In genomic region chr7:79742659-79743536, GRCm38 (mm10) we compare ENCODE assay signal across 8 mouse cellular contexts. TPM values are rescaled to one million over a fixed set of nuclear protein-coding genes. Genes with fewer than 3 reads are reported as not detected.
DNase-seq lines count a peak whose midpoint lies in the region; ATAC-seq lines count a peak whose summit lies in the region.

Gene Pex11a (minus strand): TSS chr7:79743131.
Gene Wdr93 (plus strand): TSS chr7:79743163.

- H3K9me3 ChIP-seq in hindbrain, embryonic 13.5 days = no peaks in the 10 kb centered on the region

- H3K4me2 ChIP-seq in hindbrain, embryonic 13.5 days = peak within 1 kb of the TSS; percentile 95

- DNase-seq in R1 (ENCODE audit: low read depth, low spot score) = peak; percentile 91
- peak; percentile 72 to 82 for DNase-seq in cerebellum, postnatal 25 days
- DNase-seq in frontal cortex, postnatal 14 days (ENCODE audit: low spot score in 2 of 2) = peak; percentile 56 to 60
- DNase-seq in layer of hippocampus, postnatal 14 days (ENCODE audit: low spot score in 2 of 2) = peak; percentile 69 to 82
- DNase-seq in lung, postnatal 10 days = peak; percentile 91
- DNase-seq in ovary, postnatal 14 days (ENCODE audit: low spot score) = peak; percentile 70
- peak; percentile 70 to 75 for DNase-seq in thymus, postnatal 10 days (ENCODE audit: low spot score in 2 of 2)

- H3K27ac ChIP-seq in hindbrain, embryonic 13.5 days = no peak within 1 kb of the TSS

- H3K27me3 ChIP-seq in hindbrain, embryonic 13.5 days = 0 out of 2 replicates have a peak, but pooled peaks cover 6% of the 10 kb centered on the region

- peak within 1 kb of the TSS; percentile 76 for H3K4me3 ChIP-seq in hindbrain, embryonic 13.5 days

- H3K4me1 ChIP-seq in hindbrain, embryonic 13.5 days (replicated peaks) = peaks cover 14% of the 10 kb centered on the region

- 3% methylated on average over 44 of the region's 46 CpGs for WGBS in hindbrain, embryonic 13.5 days

- peak; percentile 86 for ATAC-seq in hindbrain, embryonic 13.5 days (ENCODE audit: low FRiP score)

- H3K9ac ChIP-seq in hindbrain, embryonic 13.5 days = peak within 1 kb of the TSS; percentile 77

- peaks cover 10% of the 10 kb centered on the region for H3K36me3 ChIP-seq in hindbrain, embryonic 13.5 days

RNA-seq across cellular contexts. Expression of gene Pex11a, which starts in this region (rescaled TPM):
- 10.9 and 14.6 TPM in 2 replicates for polyA plus RNA-seq in hindbrain, embryonic 13.5 days (2015; fragmentation: Nextera tagmentation; extraction: Ambion mirVana)
- 10 to 100 TPM; 11.0 to 14.3 TPM for total RNA-seq in layer of hippocampus, postnatal 14 days (2021)

RNA-seq across cellular contexts. Expression of gene Wdr93, which starts in this region (rescaled TPM):
- polyA plus RNA-seq in hindbrain, embryonic 13.5 days (2015; fragmentation: Nextera tagmentation; extraction: Ambion mirVana) = 0.47 and 0.65 TPM in 2 replicates
- total RNA-seq in layer of hippocampus, postnatal 14 days (2021) = under 1 TPM; 0.17 to 0.60 TPM
